Mouse (Mus musculus) lung, embryonic 14.5 days (tissue): ENCODE measurements around the gene Cldn34d. TPM values are rescaled to one million over a fixed set of nuclear protein-coding genes. Genes with fewer than 3 reads are reported as not detected.

ENCODE experiments used
- ATAC-seq: fragments of 200-750 bp; cut with Nextera tagmentation; 2 replicates; pipeline ENCODE4 v1.8.0; 2017; ENCODE audit warnings: mild to moderate bottlenecking, moderate TSS enrichment, moderate library complexity; ENCODE audit not compliant: insufficient read depth
- DNase-seq: peaks from one replicate; pipeline ENCODE4 v3.0.0-alpha.2; 2015
- H3K27ac ChIP-seq: fragments of 300-500 bp; sonication (generic); 2 replicates; pipeline ENCODE4 v1.5.1; 2014; ENCODE audit warnings: low read depth, mild to moderate bottlenecking, moderate library complexity
- H3K27me3 ChIP-seq: fragments of 300-500 bp; sonication (generic); 2 replicates; pipeline ENCODE4 v1.6.1; 2014; ENCODE audit warnings: low read length, control low read depth; ENCODE audit not compliant: insufficient read depth
- H3K36me3 ChIP-seq: fragments of 300-500 bp; sonication (generic); 2 replicates; pipeline ENCODE4 v1.6.1; 2014; ENCODE audit warnings: control low read depth; ENCODE audit not compliant: insufficient read depth
- H3K4me1 ChIP-seq: fragments of 300-500 bp; sonication (generic); 2 replicates; pipeline ENCODE4 v1.6.1; 2014; ENCODE audit warnings: antibody characterized with exemption, control low read depth; ENCODE audit not compliant: insufficient read depth
- H3K4me2 ChIP-seq: fragments of 300-500 bp; sonication (generic); 2 replicates; pipeline ENCODE4 v1.6.1; 2014; ENCODE audit warnings: mild to moderate bottlenecking
- H3K4me3 ChIP-seq: fragments of 300-500 bp; sonication (generic); 2 replicates; pipeline ENCODE4 v1.5.1; 2014; ENCODE audit warnings: low read depth, low read length
- H3K9ac ChIP-seq: fragments of 300-500 bp; sonication (generic); 2 replicates; pipeline ENCODE4 v1.6.1; 2014
- H3K9me3 ChIP-seq: fragments of 300-500 bp; sonication (generic); 2 replicates; pipeline ENCODE4 v1.6.1; 2016; ENCODE audit warnings: low read depth, low read length, control low read depth
- CTCF ChIP-seq: IDR thresholded peaks from 2 replicates; pipeline ENCODE4 v1.5.1; 2016; ENCODE audit warnings: antibody characterized with exemption, low read depth
- WGBS: fragments of 180-500 bp; shearing (Covaris S2); extraction: QIAGEN DNeasy Blood & Tissue Kit; methylation state at CpG from one replicate; pipeline ENCODE4 v1.1.7; 2014; 5-methylcytosine and 5-hydroxymethylcytosine counted together
- polyA plus RNA-seq: library from polyadenylated mRNA; unstranded; fragments of >200 nt; fragmentation: Nextera tagmentation; extraction: Ambion mirVana; gene quantifications from 2 replicates; pipeline ENCODE4 v1.2.1, GENCODE M21; 2014

The Cldn34d gene
- polyA plus RNA-seq = not detected in 2 replicates

GRCm38 (mm10) chrX:76602824-76603223 is at the start of gene Cldn34d:
TSS of gene Cldn34d (minus strand) at chrX:76602924.
- no peak within 1 kb of the TSS for H3K4me2 ChIP-seq
- DNase-seq = no peak
- 81% methylated on average over 1 of the region's 1 CpGs for WGBS
- no peaks in the 10 kb centered on the region for H3K36me3 ChIP-seq
- ATAC-seq = no peak
- no peaks in the 10 kb centered on the region for H3K27me3 ChIP-seq
- H3K9ac ChIP-seq = no peak within 1 kb of the TSS
- no peak for TF ChIP-seq CTCF
- no peak within 1 kb of the TSS for H3K27ac ChIP-seq
- H3K4me1 ChIP-seq = no peaks in the 10 kb centered on the region
- peaks cover 3% of the 10 kb centered on the region; the same call in 1 of the 2 replicates for H3K9me3 ChIP-seq
- H3K4me3 ChIP-seq = no peak within 1 kb of the TSS

GRCm38 (mm10) chrX:76598459-76599206 is 4.1 kb downstream of the Cldn34d start:
- WGBS = 50% methylated on average over 6 of the region's 6 CpGs
- DNase-seq = peak; percentile 87
- peak; percentile 100 for ATAC-seq

More at GRCm38 (mm10) chrX:76598459-76599206, 4.1 kb downstream of the Cldn34d start:
- no peaks in the 10 kb centered on the region for H3K27me3 ChIP-seq
- H3K36me3 ChIP-seq = no peaks in the 10 kb centered on the region
- H3K27ac ChIP-seq = no peak overlapping the region
- no peak for TF ChIP-seq CTCF
- no peak overlapping the region for H3K4me3 ChIP-seq
- no peak overlapping the region for H3K4me2 ChIP-seq
- H3K9ac ChIP-seq = no peak overlapping the region
- H3K4me1 ChIP-seq = no peaks in the 10 kb centered on the region
- peaks cover 3% of the 10 kb centered on the region; the same call in 1 of the 2 replicates for H3K9me3 ChIP-seq

Other genes starting within 250 kb of the Cldn34d start
- gene Cldn34b4, start 209.6 kb downstream of the Cldn34d start, polyA plus RNA-seq = not detected in 2 replicates